20 mouse cellular contexts compared by ENCODE assay signal in genomic region chr3:121348792-121349191, GRCm38 (mm10). TPM values are rescaled to one million over a fixed set of nuclear protein-coding genes. Genes with fewer than 3 reads are reported as not detected.
DNase-seq lines count a peak whose midpoint lies in the region; ATAC-seq and TF ChIP-seq lines count a peak whose summit lies in the region.
"Had no signal": no experiment of that assay in that cellular context is flagged by ENCODE, and none has a peak within 500 bp of the region (broad histone marks: within the 10 kb centered on the region; RNA-seq: fewer than 3 reads in every experiment).

No protein-coding gene starts in this region.

- ATAC-seq in limb, embryonic 12.5 days (ENCODE audit: insufficient number of reproducible peaks, insufficient read depth, low FRiP score, low TSS enrichment, low read depth) = no peak
- no peak for ATAC-seq in neural tube, embryonic 15.5 days (ENCODE audit: low FRiP score)

- TF ChIP-seq POLR2A in embryonic fibroblast, embryonic 13.5 days (IDR thresholded peaks at IDR 0.05; ENCODE audit: low read depth, low read length) = no peak

- H3K27me3 ChIP-seq in limb, embryonic 12.5 days = no peaks in the 10 kb centered on the region
- no peaks in the 10 kb centered on the region for H3K27me3 ChIP-seq in limb, embryonic 10.5 days (ENCODE audit: low read depth, poor library complexity, severe bottlenecking)
- H3K27me3 ChIP-seq in midbrain, embryonic 10.5 days (ENCODE audit: low read depth, poor library complexity, severe bottlenecking) = peaks cover 44% of the 10 kb centered on the region
- no peaks in the 10 kb centered on the region for H3K27me3 ChIP-seq in neural tube, embryonic 15.5 days (replicated peaks)
- H3K27me3 ChIP-seq: heart, embryonic 15.5 days; limb, embryonic 13.5 days had no signal

- WGBS in limb, embryonic 12.5 days = 91% methylated on average over 6 of the region's 6 CpGs
- WGBS in limb, embryonic 10.5 days = 91% methylated on average over 6 of the region's 6 CpGs
- WGBS in midbrain, embryonic 10.5 days = 82% methylated on average over 6 of the region's 6 CpGs
- 72% methylated on average over 6 of the region's 6 CpGs for WGBS in neural tube, embryonic 15.5 days

- H3K36me3 ChIP-seq in limb, embryonic 12.5 days = no peaks in the 10 kb centered on the region
- H3K36me3 ChIP-seq in limb, embryonic 10.5 days = no peaks in the 10 kb centered on the region
- H3K36me3 ChIP-seq in midbrain, embryonic 10.5 days = no peaks in the 10 kb centered on the region
- H3K36me3 ChIP-seq in neural tube, embryonic 15.5 days = no peaks in the 10 kb centered on the region
- H3K36me3 ChIP-seq: heart, embryonic 15.5 days; limb, embryonic 13.5 days had no signal

- no peak overlapping the region for H3K9ac ChIP-seq in limb, embryonic 12.5 days (replicated peaks)
- no peak overlapping the region for H3K9ac ChIP-seq in neural tube, embryonic 15.5 days (replicated peaks)
- H3K9ac ChIP-seq: heart, embryonic 15.5 days; limb, embryonic 13.5 days had no signal

- peaks cover 46% of the 10 kb centered on the region for H3K4me1 ChIP-seq in limb, embryonic 12.5 days (replicated peaks)
- H3K4me1 ChIP-seq in limb, embryonic 10.5 days = peaks cover 28% of the 10 kb centered on the region
- H3K4me1 ChIP-seq in embryonic fibroblast, embryonic 13.5 days (ENCODE audit: control insufficient read depth, insufficient read depth, low read length) = peaks cover 13% of the 10 kb centered on the region; the same call in 1 of the 2 replicates
- H3K4me1 ChIP-seq in midbrain, embryonic 10.5 days = peaks cover 68% of the 10 kb centered on the region
- peaks cover 36% of the 10 kb centered on the region for H3K4me1 ChIP-seq in neural tube, embryonic 15.5 days

- DNase-seq in limb, embryonic 10.5 days (ENCODE audit: low spot score) = no peak
- no peak for DNase-seq in midbrain, embryonic 10.5 days (ENCODE audit: low spot score)
- DNase-seq in thymus, postnatal 14 days = no peak
- no peak for DNase-seq in kidney, postnatal 36 days
- DNase-seq in layer of hippocampus, postnatal 36 days = no peak
- DNase-seq: adrenal gland, postnatal 10 days; cerebellum, adult 2 months; heart, adult 11 months; kidney, adult 8-10 months; kidney, postnatal 4 days; lung, adult 18-20 months; lung, postnatal 4 days; thymus, adult 18-20 months had no signal

- no peak overlapping the region for H3K4me2 ChIP-seq in limb, embryonic 12.5 days
- H3K4me2 ChIP-seq in neural tube, embryonic 15.5 days = 0 out of 2 replicates have a peak overlapping the region, but pooled peaks have one; percentile 29
- H3K4me2 ChIP-seq: heart, embryonic 15.5 days; limb, embryonic 13.5 days had no signal

- 0 out of 2 replicates have a peak overlapping the region, but pooled peaks have one; percentile 0 for H3K27ac ChIP-seq in limb, embryonic 12.5 days
- no peak overlapping the region for H3K27ac ChIP-seq in limb, embryonic 10.5 days
- H3K27ac ChIP-seq in embryonic fibroblast, embryonic 13.5 days (ENCODE audit: insufficient read depth, low read length) = peak overlapping the region; percentile 82; the same call in 1 of the 2 replicates
- H3K27ac ChIP-seq in midbrain, embryonic 10.5 days (replicated peaks) = peak overlapping the region; percentile 83; the same call in 1 of the 2 replicates
- H3K27ac ChIP-seq in neural tube, embryonic 15.5 days (replicated peaks) = peak overlapping the region; percentile 76
- H3K27ac ChIP-seq: heart, embryonic 15.5 days; left cerebral cortex, adult 2 months had no signal

- no peaks in the 10 kb centered on the region for H3K9me3 ChIP-seq in limb, embryonic 12.5 days
- no peaks in the 10 kb centered on the region; the same call in 1 of the 2 replicates for H3K9me3 ChIP-seq in limb, embryonic 10.5 days (replicated peaks)
- no peaks in the 10 kb centered on the region for H3K9me3 ChIP-seq in midbrain, embryonic 10.5 days (replicated peaks)
- H3K9me3 ChIP-seq in neural tube, embryonic 15.5 days (replicated peaks) = no peaks in the 10 kb centered on the region
- H3K9me3 ChIP-seq: G1E; heart, embryonic 15.5 days; limb, embryonic 13.5 days had no signal

- H3K4me3 ChIP-seq in limb, embryonic 12.5 days (replicated peaks) = no peak overlapping the region
- H3K4me3 ChIP-seq in limb, embryonic 10.5 days = no peak overlapping the region
- no peak overlapping the region for H3K4me3 ChIP-seq in embryonic fibroblast, embryonic 13.5 days (ENCODE audit: insufficient read depth, low read length)
- H3K4me3 ChIP-seq in midbrain, embryonic 10.5 days = peak overlapping the region; percentile 34; the same call in 1 of the 2 replicates
- no peak overlapping the region for H3K4me3 ChIP-seq in neural tube, embryonic 15.5 days (replicated peaks)
- H3K4me3 ChIP-seq: heart, embryonic 15.5 days; left cerebral cortex, adult 2 months; limb, embryonic 13.5 days had no signal

- TF ChIP-seq CTCF in embryonic fibroblast, embryonic 13.5 days (IDR thresholded peaks at IDR 0.05; ENCODE audit: borderline replicate concordance, insufficient read depth, low read length) = no peak

RNA-seq across cellular contexts. Expression of gene Alg14, which starts 57.2 kb away (rescaled TPM):
- polyA plus RNA-seq in limb, embryonic 12.5 days (2016; fragmentation: Nextera tagmentation; extraction: Ambion mirVana) = 28.5 and 32.2 TPM in 2 replicates
- 26.0 and 35.0 TPM in 2 replicates for polyA plus RNA-seq in limb, embryonic 10.5 days (2016; fragmentation: Nextera tagmentation; extraction: Ambion mirVana)
- polyA plus RNA-seq in embryonic fibroblast, embryonic 13.5 days (2011; ENCODE audit: insufficient read length, low read depth, missing spikeins) = 34.8 and 49.0 TPM in 2 replicates
- 37.3 and 40.7 TPM in 2 replicates for polyA plus RNA-seq in midbrain, embryonic 10.5 days (2016; fragmentation: Nextera tagmentation; extraction: Ambion mirVana)
- 37.9 and 46.2 TPM in 2 replicates for polyA plus RNA-seq in neural tube, embryonic 15.5 days (2015; fragmentation: Nextera tagmentation; extraction: Ambion mirVana)
- total RNA-seq in layer of hippocampus, postnatal 36 days (2021) = 10 to 100 TPM; 12.2 to 12.7 TPM
